Mouse (Mus musculus) cerebellum, adult 2 months (tissue): ENCODE data around the gene Clec12a.

Experiments
- CTCF ChIP-seq: fragments of 200-500 bp; IDR thresholded peaks from 2 replicates; pipeline ENCODE4 v1.5.1; 2011; ENCODE audit warnings: low read depth, mild to moderate bottlenecking, control low read depth, low read length, moderate library complexity, borderline replicate concordance; ENCODE audit not compliant: insufficient read depth
- POLR2A ChIP-seq: fragments of 200-500 bp; IDR thresholded peaks from 2 replicates; pipeline ENCODE4 v1.6.1; 2011; ENCODE audit warnings: low read length, control low read depth, borderline replicate concordance; ENCODE audit not compliant: insufficient read depth

GRCm38 (mm10) chr6:129393732-129394131 lies 51.2 kb downstream of the Clec12a start:
- no peak for TF ChIP-seq CTCF
- no peak for TF ChIP-seq POLR2A
